14 mouse cellular contexts compared by ENCODE assay signal in genomic region chr4:118239960-118240689, GRCm38 (mm10). TPM values are rescaled to one million over a fixed set of nuclear protein-coding genes. Genes with fewer than 3 reads are reported as not detected.
DNase-seq lines count a peak whose midpoint lies in the region; ATAC-seq and TF ChIP-seq lines count a peak whose summit lies in the region.
"Had no signal": no experiment of that assay in that cellular context is flagged by ENCODE, and none has a peak within 500 bp of the region (broad histone marks: within the 10 kb centered on the region; RNA-seq: fewer than 3 reads in every experiment).

No protein-coding gene starts in this region.

- H3K27ac ChIP-seq in lung, embryonic 14.5 days (ENCODE audit: low read depth), result peak overlapping the region; percentile 30; the same call in 1 of the 2 replicates
- peak overlapping the region; percentile 83 for H3K27ac ChIP-seq in kidney, adult 2 months (ENCODE audit: insufficient read depth, low read depth, low read length)
- H3K27ac ChIP-seq in stomach, embryonic 14.5 days (ENCODE audit: low read length), result peak overlapping the region; percentile 66; the same call in 1 of the 2 replicates
- no peak overlapping the region for H3K27ac ChIP-seq in heart, adult 2 months
- no peak overlapping the region for H3K27ac ChIP-seq in midbrain, embryonic 14.5 days (replicated peaks; ENCODE audit: low read depth, low read length)
- H3K27ac ChIP-seq: embryonic facial prominence, embryonic 13.5 days had no signal

- TF ChIP-seq EP300 in heart, adult 2 months (IDR thresholded peaks at IDR 0.05; ENCODE audit: insufficient read depth, low read depth, low read length), result no peak

- H3K4me2 ChIP-seq in lung, embryonic 14.5 days, result no peak overlapping the region
- H3K4me2 ChIP-seq in stomach, embryonic 14.5 days (replicated peaks; ENCODE audit: low read depth, low read length), result no peak overlapping the region
- H3K4me2 ChIP-seq in midbrain, embryonic 14.5 days (ENCODE audit: low read length), result no peak overlapping the region
- H3K4me2 ChIP-seq: embryonic facial prominence, embryonic 13.5 days had no signal

- H3K9me3 ChIP-seq in lung, embryonic 14.5 days (ENCODE audit: low read depth, low read length), result no peaks in the 10 kb centered on the region
- H3K9me3 ChIP-seq in stomach, embryonic 14.5 days (ENCODE audit: control insufficient read depth, low read depth, low read length), result no peaks in the 10 kb centered on the region
- no peaks in the 10 kb centered on the region for H3K9me3 ChIP-seq in midbrain, embryonic 14.5 days (ENCODE audit: control insufficient read depth, low read length)
- H3K9me3 ChIP-seq: embryonic facial prominence, embryonic 13.5 days had no signal

- peak; percentile 61 for ATAC-seq in lung, embryonic 14.5 days (ENCODE audit: insufficient read depth)
- peak; percentile 83 for ATAC-seq in stomach, embryonic 14.5 days (ENCODE audit: insufficient number of reproducible peaks, insufficient read depth, low FRiP score, low read depth)
- no peak for ATAC-seq in midbrain, embryonic 14.5 days (ENCODE audit: low FRiP score, low TSS enrichment)
- ATAC-seq: forebrain, embryonic 14.5 days; inflammation-experienced regulatory T-cells, adult 6 months had no signal

- peaks cover 62% of the 10 kb centered on the region for H3K36me3 ChIP-seq in lung, embryonic 14.5 days (ENCODE audit: insufficient read depth)
- no peaks in the 10 kb centered on the region for H3K36me3 ChIP-seq in kidney, adult 2 months (ENCODE audit: control insufficient read depth, insufficient read depth, low read length)
- H3K36me3 ChIP-seq in stomach, embryonic 14.5 days (ENCODE audit: control insufficient read depth, insufficient read depth, low read length), result peaks cover 34% of the 10 kb centered on the region
- H3K36me3 ChIP-seq in heart, adult 2 months (ENCODE audit: control insufficient read depth, insufficient read depth, low read length), result no peaks in the 10 kb centered on the region
- peaks cover 48% of the 10 kb centered on the region for H3K36me3 ChIP-seq in midbrain, embryonic 14.5 days (ENCODE audit: control insufficient read depth, insufficient read depth, low read length)

- WGBS in lung, embryonic 14.5 days, result 60% methylated on average over 15 of the region's 16 CpGs
- 40% methylated on average over 16 of the region's 16 CpGs for WGBS in kidney, adult 2 months
- WGBS in large intestine, adult 2 months, result 42% methylated on average over 16 of the region's 16 CpGs
- 71% methylated on average over 15 of the region's 16 CpGs for WGBS in stomach, embryonic 14.5 days
- 93% methylated on average over 16 of the region's 16 CpGs for WGBS in heart, adult 2 months
- WGBS in midbrain, embryonic 14.5 days, result 95% methylated on average over 15 of the region's 16 CpGs

- TF ChIP-seq POLR2A in kidney, adult 2 months (IDR thresholded peaks at IDR 0.05; ENCODE audit: low read depth, low read length), result no peak
- TF ChIP-seq POLR2A in heart, adult 2 months (IDR thresholded peaks at IDR 0.05; ENCODE audit: insufficient read depth, low read depth, low read length), result no peak

- H3K4me1 ChIP-seq in lung, embryonic 14.5 days (ENCODE audit: insufficient read depth), result no peaks in the 10 kb centered on the region
- H3K4me1 ChIP-seq in kidney, adult 2 months (ENCODE audit: control insufficient read depth, insufficient read depth, low read length), result peaks cover 17% of the 10 kb centered on the region
- no peaks in the 10 kb centered on the region for H3K4me1 ChIP-seq in stomach, embryonic 14.5 days (ENCODE audit: control insufficient read depth, insufficient read depth, low read length)
- H3K4me1 ChIP-seq in heart, adult 2 months (ENCODE audit: control insufficient read depth, insufficient read depth, low read length), result no peaks in the 10 kb centered on the region
- no peaks in the 10 kb centered on the region for H3K4me1 ChIP-seq in midbrain, embryonic 14.5 days (ENCODE audit: control insufficient read depth, insufficient read depth, low read length)

- H3K9ac ChIP-seq in lung, embryonic 14.5 days, result no peak overlapping the region
- no peak overlapping the region for H3K9ac ChIP-seq in stomach, embryonic 14.5 days (replicated peaks; ENCODE audit: low read depth, low read length)
- no peak overlapping the region for H3K9ac ChIP-seq in heart, adult 2 months (ENCODE audit: low read depth, low read length)
- no peak overlapping the region for H3K9ac ChIP-seq in midbrain, embryonic 14.5 days (replicated peaks; ENCODE audit: low read length)
- H3K9ac ChIP-seq: embryonic facial prominence, embryonic 13.5 days had no signal

- intact Hi-C loops in heart, postnatal 25 days (cut with DNase I), result no loop called here
- intact Hi-C loops in heart, adult 2 months (cut with DNase I), result no loop called here

- peak; percentile 44 for DNase-seq in lung, embryonic 14.5 days
- DNase-seq in lung, postnatal 10 days, result no peak
- DNase-seq in kidney, adult 2 months, result peak; percentile 94
- DNase-seq in large intestine, adult 2 months (ENCODE audit: low read depth, low spot score), result peak; percentile 95
- DNase-seq in heart, postnatal 25 days (ENCODE audit: low spot score), result no peak
- DNase-seq in heart, adult 2 months, result no peak
- no peak for DNase-seq in midbrain, embryonic 14.5 days
- DNase-seq: B cell, adult 2 months; heart, postnatal 36 days; thymus, adult 2 months had no signal

- H3K27me3 ChIP-seq in lung, embryonic 14.5 days (ENCODE audit: insufficient read depth, low read length), result no peaks in the 10 kb centered on the region
- no peaks in the 10 kb centered on the region for H3K27me3 ChIP-seq in kidney, adult 2 months (replicated peaks; ENCODE audit: control insufficient read depth, insufficient read depth, low read length)
- H3K27me3 ChIP-seq in stomach, embryonic 14.5 days (ENCODE audit: control insufficient read depth, insufficient read depth, low read length), result no peaks in the 10 kb centered on the region
- no peaks in the 10 kb centered on the region for H3K27me3 ChIP-seq in heart, adult 2 months (ENCODE audit: control insufficient read depth, insufficient read depth, low read length)
- no peaks in the 10 kb centered on the region for H3K27me3 ChIP-seq in midbrain, embryonic 14.5 days (ENCODE audit: control insufficient read depth, insufficient read depth, low read length)
- H3K27me3 ChIP-seq: embryonic facial prominence, embryonic 13.5 days had no signal

- H3K79me2 ChIP-seq in heart, adult 2 months (replicated peaks; ENCODE audit: control insufficient read depth, insufficient read depth, low read length), result no peaks in the 10 kb centered on the region

- no peak for TF ChIP-seq CTCF in lung, embryonic 14.5 days (IDR thresholded peaks at IDR 0.05; ENCODE audit: low read depth)
- 0 out of 2 replicates have a peak, but pooled peaks have one; percentile 6 for TF ChIP-seq CTCF in kidney, adult 2 months (conservative IDR thresholded peaks at IDR 0.05; ENCODE audit: insufficient read depth, insufficient read length, low read depth, low read length)
- TF ChIP-seq CTCF in heart, adult 2 months (IDR thresholded peaks at IDR 0.05), result no peak

- no peak overlapping the region for H3K4me3 ChIP-seq in lung, embryonic 14.5 days (ENCODE audit: low read depth, low read length)
- H3K4me3 ChIP-seq in kidney, adult 2 months (ENCODE audit: insufficient read depth, low read depth, low read length), result no peak overlapping the region
- H3K4me3 ChIP-seq in stomach, embryonic 14.5 days (ENCODE audit: low read depth, low read length), result no peak overlapping the region
- no peak overlapping the region for H3K4me3 ChIP-seq in heart, adult 2 months
- H3K4me3 ChIP-seq in midbrain, embryonic 14.5 days (replicated peaks; ENCODE audit: low read depth, low read length), result no peak overlapping the region
- H3K4me3 ChIP-seq: embryonic facial prominence, embryonic 13.5 days had no signal

RNA-seq across cellular contexts. Expression of gene Ptprf, which starts 51.1 kb away (rescaled TPM):
- polyA plus RNA-seq in lung, embryonic 14.5 days (2014; fragmentation: Nextera tagmentation; extraction: Ambion mirVana), result 69.7 and 75.7 TPM in 2 replicates
- 89.9 and 114 TPM in 2 replicates for polyA plus RNA-seq in kidney, adult 2 months (2012; rRNA removed)
- 86.5 and 143 TPM in 2 replicates for polyA plus RNA-seq in large intestine, adult 2 months (2012; rRNA removed)
- 79.8 and 84.0 TPM in 2 replicates for polyA plus RNA-seq in stomach, embryonic 14.5 days (2014; fragmentation: Nextera tagmentation; extraction: Ambion mirVana)
- total RNA-seq in heart, postnatal 25 days (2021), result 10 to 100 TPM in 1 of 2 experiments, 1 to 10 TPM in 1; 9.8 to 10.2 TPM
- total RNA-seq in heart, adult 2 months (2021), result 1 to 10 TPM; 5.8 to 6.3 TPM
- 6.6 and 7.8 TPM in 2 replicates for polyA plus RNA-seq in heart, adult 2 months (2012; rRNA removed)
- polyA plus RNA-seq in midbrain, embryonic 14.5 days (2014; fragmentation: Nextera tagmentation; extraction: Ambion mirVana), result 69.5 and 73.4 TPM in 2 replicates

Comparison
In these comparisons a context has a peak if more than half of its experiments do, and no peak if none do; other contexts are left out.
1. DNase-seq: peak in lung, embryonic 14.5 days (single experiment), kidney, adult 2 months (single experiment) and large intestine, adult 2 months (single experiment); none in lung, postnatal 10 days (single experiment), heart, postnatal 25 days (single experiment), heart, adult 2 months (0 of 2) and midbrain, embryonic 14.5 days (single experiment).
2. H3K27ac ChIP-seq: peak in lung, embryonic 14.5 days (single experiment), kidney, adult 2 months (single experiment) and stomach, embryonic 14.5 days (single experiment); none in heart, adult 2 months (single experiment) and midbrain, embryonic 14.5 days (single experiment).